Mouse (Mus musculus) midbrain, embryonic 16.5 days (tissue): ENCODE measurements at regions not wholly inside any gene's neighbourhood (a gene's known extent, or its start where the extent isn't known, plus 50 kb on each side); places are given as distances from the start of the nearest gene placed in this dataset.
A peak's percentile ranks its signal among the peaks of the same experiment; 100 is the strongest.

ENCODE experiments used
- ATAC-seq: fragments of 200-750 bp; cut with Nextera tagmentation; 2 replicates; pipeline ENCODE4 v1.8.0; 2017; ENCODE audit warnings: moderate TSS enrichment
- H3K27ac ChIP-seq: fragments of 300-500 bp; sonication (generic); 2 replicates; pipeline ENCODE4 v1.5.1; 2014; ENCODE audit warnings: mild to moderate bottlenecking, low read length, mixed read lengths
- H3K27me3 ChIP-seq: fragments of 300-500 bp; sonication (generic); 2 replicates; pipeline ENCODE4 v1.6.1; 2014; ENCODE audit warnings: low read depth, low read length, mixed read lengths; ENCODE audit not compliant: control insufficient read depth, insufficient read depth
- H3K36me3 ChIP-seq: fragments of 300-500 bp; sonication (generic); 2 replicates; pipeline ENCODE4 v1.6.1; 2014; ENCODE audit warnings: mild to moderate bottlenecking, low read length, moderate library complexity, mixed read lengths; ENCODE audit not compliant: control insufficient read depth, insufficient read depth
- H3K4me1 ChIP-seq: fragments of 300-500 bp; sonication (generic); 2 replicates; pipeline ENCODE4 v1.6.1; 2014; ENCODE audit warnings: mild to moderate bottlenecking, low read length, mixed read lengths; ENCODE audit not compliant: control insufficient read depth, insufficient read depth
- H3K4me2 ChIP-seq: fragments of 300-500 bp; sonication (generic); 2 replicates; pipeline ENCODE4 v1.6.1; 2014; ENCODE audit warnings: mild to moderate bottlenecking, low read length, mixed read lengths
- H3K4me3 ChIP-seq: fragments of 300-500 bp; sonication (generic); 2 replicates; pipeline ENCODE4 v1.5.1; 2014; ENCODE audit warnings: low read depth, mild to moderate bottlenecking, low read length, moderate library complexity, mixed read lengths
- H3K9ac ChIP-seq: fragments of 300-500 bp; sonication (generic); 2 replicates; pipeline ENCODE4 v1.6.1; 2014; ENCODE audit warnings: low read depth, low read length, mixed read lengths
- H3K9me3 ChIP-seq: fragments of 300-500 bp; sonication (generic); replicated peaks from 2 replicates; pipeline ENCODE4 v1.6.1; 2014; ENCODE audit warnings: mild to moderate bottlenecking, low read length, mixed read lengths; ENCODE audit not compliant: control insufficient read depth, poor library complexity, severe bottlenecking
- WGBS: fragments of 180-500 bp; shearing (Covaris S2); extraction: QIAGEN DNeasy Blood & Tissue Kit; methylation state at CpG from one replicate; pipeline ENCODE4 v1.1.7; 2014; 5-methylcytosine and 5-hydroxymethylcytosine counted together

DNA sequence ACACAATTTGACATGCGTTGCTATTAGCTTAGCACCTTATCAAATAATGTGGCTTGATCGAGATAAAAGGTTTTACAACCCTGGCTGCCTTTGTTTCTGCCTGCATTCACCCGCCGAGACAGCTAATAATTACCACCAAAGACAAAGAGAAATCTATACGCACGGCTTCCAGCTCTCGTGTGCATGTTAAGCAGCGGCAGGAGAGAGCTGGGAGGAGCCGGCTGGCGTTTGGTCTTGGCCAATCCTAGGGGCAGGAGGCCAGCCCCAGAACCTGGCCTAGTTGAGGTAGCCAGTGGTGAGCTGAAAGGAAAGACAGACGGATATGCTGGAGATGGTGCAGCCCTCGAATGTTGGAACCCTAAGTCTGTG, 164.0 kb downstream of the Rps24 start:
- Histone ChIP-seq H3K9ac (0 out of 2 replicates have a peak overlapping the region, but pooled peaks have one; percentile 27), H3K4me1 (peaks cover 19% of the 10 kb centered on the region), H3K27me3 (no peaks in the 10 kb centered on the region), H3K9me3 (no peaks in the 10 kb centered on the region), H3K36me3 (no peaks in the 10 kb centered on the region), H3K4me2 (no peak overlapping the region), H3K4me3 (no peak overlapping the region), H3K27ac (peak overlapping the region; percentile 56)
- 31% methylated on average over 12 of the region's 12 CpGs for WGBS
- ATAC-seq: peak; percentile 15; the same call in 1 of the 2 replicates

DNA sequence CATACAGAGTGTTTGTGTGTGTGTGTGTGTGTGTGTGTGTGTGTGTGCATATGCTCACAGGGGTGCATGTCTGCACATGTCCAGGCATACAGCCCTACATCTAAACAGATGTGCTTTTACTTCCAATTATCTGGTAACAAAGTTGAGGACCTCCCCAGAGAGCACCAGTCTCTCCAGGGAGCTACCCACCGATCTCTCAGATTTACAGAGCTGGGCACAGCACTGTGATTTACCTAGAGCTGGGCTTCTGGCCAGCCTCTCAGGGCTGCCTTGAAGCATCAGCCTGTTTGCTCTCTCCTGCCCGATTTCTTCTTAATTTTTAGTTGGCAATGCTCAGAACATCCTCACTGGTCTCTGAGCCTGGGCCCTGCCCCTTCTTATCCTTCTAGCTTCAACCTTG, 165.7 kb downstream of the Rps24 start:
- no peaks in the 10 kb centered on the region for H3K36me3 ChIP-seq
- H3K9me3 ChIP-seq: no peaks in the 10 kb centered on the region
- H3K4me3 ChIP-seq: no peak overlapping the region
- H3K4me1 ChIP-seq: peaks cover 13% of the 10 kb centered on the region
- no peak overlapping the region for H3K27ac ChIP-seq
- whole genome bisulfite sequencing: 58% methylated on average over 2 of the region's 2 CpGs
- no peak overlapping the region for H3K4me2 ChIP-seq
- no peak overlapping the region for H3K9ac ChIP-seq
- H3K27me3 ChIP-seq: no peaks in the 10 kb centered on the region
- ATAC-seq: no peak

DNA sequence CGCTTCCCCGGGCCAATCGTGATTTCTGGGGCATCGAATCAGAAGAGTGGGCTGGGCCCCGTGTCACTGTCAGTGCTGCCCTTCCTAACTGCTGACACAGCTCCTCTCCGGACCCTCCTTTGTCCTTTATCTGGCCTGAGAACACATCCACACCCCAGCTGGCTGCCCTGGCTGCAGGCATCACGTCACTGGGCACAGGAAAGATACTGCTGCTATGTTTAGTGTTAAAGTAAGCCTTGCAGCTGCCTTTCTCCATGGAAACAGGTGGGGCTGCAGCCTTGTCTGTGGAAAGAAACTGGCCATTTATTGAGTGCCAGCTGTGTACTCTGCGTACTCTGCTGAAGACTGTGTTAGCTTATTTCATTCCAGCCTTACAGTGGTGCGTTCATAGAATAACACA, 168.7 kb downstream of the Rps24 start:
- Histone ChIP-seq H3K4me2 (no peak overlapping the region), H3K36me3 (no peaks in the 10 kb centered on the region), H3K4me3 (no peak overlapping the region), H3K9me3 (no peaks in the 10 kb centered on the region), H3K27me3 (no peaks in the 10 kb centered on the region), H3K4me1 (peaks cover 8% of the 10 kb centered on the region; the same call in 1 of the 2 replicates), H3K27ac (no peak overlapping the region), H3K9ac (no peak overlapping the region)
- ATAC-seq: peak; percentile 32; the same call in 1 of the 2 replicates
- 53% methylated on average over 9 of the region's 9 CpGs for WGBS

DNA sequence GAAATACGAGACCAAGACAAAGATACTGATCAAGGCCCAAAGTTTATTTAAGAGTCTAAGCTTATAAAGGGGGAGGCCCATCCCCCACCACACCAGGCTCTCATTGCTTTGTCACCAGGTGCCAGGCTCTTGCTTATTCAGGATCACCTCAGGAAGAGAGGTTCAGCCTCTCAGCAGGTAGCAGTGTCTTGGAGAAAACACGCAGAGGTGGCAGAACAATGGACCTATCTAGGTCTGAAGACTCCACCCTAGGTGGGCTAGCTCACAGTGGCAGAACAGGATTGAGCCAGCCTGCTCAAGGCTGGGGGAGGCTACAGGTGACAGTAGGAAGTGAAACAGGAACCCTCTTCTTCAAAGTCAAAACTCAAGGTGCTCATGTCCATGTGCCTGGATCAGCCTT, 174.9 kb downstream of the Rps24 start:
- H3K27ac ChIP-seq: no peak overlapping the region
- no peak for ATAC-seq
- no peaks in the 10 kb centered on the region for H3K27me3 ChIP-seq
- H3K4me3 ChIP-seq: no peak overlapping the region
- no peaks in the 10 kb centered on the region for H3K9me3 ChIP-seq
- H3K9ac ChIP-seq: no peak overlapping the region
- WGBS: 67% methylated on average over 2 of the region's 2 CpGs
- no peaks in the 10 kb centered on the region for H3K36me3 ChIP-seq
- H3K4me1 ChIP-seq: no peaks in the 10 kb centered on the region
- H3K4me2 ChIP-seq: no peak overlapping the region

- Histone ChIP-seq H3K27me3 (no peaks in the 10 kb centered on the region), H3K4me1 (no peaks in the 10 kb centered on the region), H3K9me3 (no peaks in the 10 kb centered on the region), H3K4me2 (no peak overlapping the region), H3K36me3 (no peaks in the 10 kb centered on the region), H3K4me3 (no peak overlapping the region), H3K9ac (no peak overlapping the region), H3K27ac (peak overlapping the region; percentile 5)
- ATAC-seq: no peak
- 42% methylated on average over 4 of the region's 4 CpGs for WGBS
These were observed 178.3 kb downstream of the Rps24 start for GRCm38 (mm10) chr14:24665210-24665609.
